Mouse (Mus musculus) erythroblast, embryonic 14.5 days (primary cell): ENCODE measurements around the gene Cd96. TPM values are rescaled to one million over a fixed set of nuclear protein-coding genes. Genes with fewer than 3 reads are reported as not detected.

Source experiments
- H3K27me3 ChIP-seq: 2 replicates; pipeline ENCODE4 v1.6.1; 2012; ENCODE audit warnings: inconsistent platforms; ENCODE audit not compliant: control insufficient read depth
- H3K36me3 ChIP-seq: 2 replicates; pipeline ENCODE4 v1.6.1; 2012; ENCODE audit warnings: mild to moderate bottlenecking, inconsistent platforms; ENCODE audit not compliant: control insufficient read depth
- H3K4me1 ChIP-seq: 2 replicates; pipeline ENCODE4 v1.6.1; 2012; ENCODE audit warnings: inconsistent platforms; ENCODE audit not compliant: control insufficient read depth
- H3K4me3 ChIP-seq: replicated peaks from 2 replicates; pipeline ENCODE3; 2012; ENCODE audit warnings: moderate library complexity, mild to moderate bottlenecking, inconsistent platforms
- H3K9me3 ChIP-seq: 2 replicates; pipeline ENCODE4 v1.6.1; 2012; ENCODE audit warnings: low read length, inconsistent platforms, mixed read lengths; ENCODE audit not compliant: control insufficient read depth
- GATA1 ChIP-seq: IDR thresholded peaks from 2 replicates; pipeline ENCODE4 v1.6.1; 2012; ENCODE audit warnings: low read length, inconsistent platforms, mixed read lengths
- TAL1 ChIP-seq: IDR thresholded peaks from 3 replicates; pipeline ENCODE4 v1.6.1; 2012; ENCODE audit warnings: low read length, inconsistent platforms, mixed read lengths
- polyA plus RNA-seq: library from polyadenylated mRNA; stranded (reverse); fragments of >175 nt; gene quantifications from 2 replicates; pipeline ENCODE4 v1.2.3, GENCODE M21; 2012

Gene Cd96
- polyA plus RNA-seq, 1 experiment, result not detected

DNA sequence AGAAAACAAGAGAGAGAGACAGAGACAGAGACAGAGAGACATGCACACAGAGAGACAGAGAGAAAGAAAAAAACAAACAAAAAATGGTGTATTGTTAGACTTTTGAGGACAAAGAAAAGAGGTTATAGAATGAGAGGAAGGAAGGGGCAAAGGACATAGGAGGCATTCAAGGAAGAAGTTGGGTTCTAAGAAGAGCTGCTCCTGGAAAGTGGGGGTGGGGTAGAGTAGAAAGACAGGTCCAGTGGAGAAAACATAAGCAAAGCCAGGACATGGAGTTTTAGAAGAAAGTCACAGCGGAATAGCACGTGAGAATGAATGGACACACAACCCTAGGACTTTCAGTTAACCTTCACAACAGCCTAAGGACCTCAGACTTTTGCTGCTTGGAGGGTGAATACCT lies 99.7 kb downstream of the Cd96 start:
- H3K27me3 ChIP-seq, result no peaks in the 10 kb centered on the region
- TF ChIP-seq TAL1, result no peak
- no peak for TF ChIP-seq GATA1
- H3K4me3 ChIP-seq, result no peak overlapping the region
- H3K4me1 ChIP-seq, result no peaks in the 10 kb centered on the region
- no peaks in the 10 kb centered on the region for H3K36me3 ChIP-seq
- H3K9me3 ChIP-seq, result no peaks in the 10 kb centered on the region

DNA sequence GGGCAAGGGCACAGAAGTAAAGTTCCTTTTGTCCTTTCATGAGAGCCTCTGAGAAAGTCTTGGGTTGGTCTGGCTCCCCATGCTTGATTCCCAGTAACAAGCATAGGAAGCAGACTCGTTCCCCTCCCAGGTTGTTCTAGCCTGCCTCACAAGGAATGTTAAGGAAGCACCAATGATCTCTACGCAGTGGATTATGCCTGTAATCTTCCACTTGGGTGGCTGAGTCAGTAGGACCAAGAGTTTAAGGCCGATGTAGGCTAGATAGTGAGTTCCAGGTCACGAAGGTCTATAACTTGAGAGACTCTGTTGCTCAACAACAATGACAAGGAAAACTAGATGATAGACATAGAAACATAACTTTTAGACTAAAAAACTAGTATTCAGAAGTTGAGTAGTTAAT lies 100.3 kb downstream of the Cd96 start:
- Histone ChIP-seq H3K4me1 (no peaks in the 10 kb centered on the region), H3K27me3 (no peaks in the 10 kb centered on the region), H3K4me3 (no peak overlapping the region), H3K36me3 (no peaks in the 10 kb centered on the region), H3K9me3 (no peaks in the 10 kb centered on the region)
- TF ChIP-seq TAL1, result no peak
- TF ChIP-seq GATA1, result no peak

DNA sequence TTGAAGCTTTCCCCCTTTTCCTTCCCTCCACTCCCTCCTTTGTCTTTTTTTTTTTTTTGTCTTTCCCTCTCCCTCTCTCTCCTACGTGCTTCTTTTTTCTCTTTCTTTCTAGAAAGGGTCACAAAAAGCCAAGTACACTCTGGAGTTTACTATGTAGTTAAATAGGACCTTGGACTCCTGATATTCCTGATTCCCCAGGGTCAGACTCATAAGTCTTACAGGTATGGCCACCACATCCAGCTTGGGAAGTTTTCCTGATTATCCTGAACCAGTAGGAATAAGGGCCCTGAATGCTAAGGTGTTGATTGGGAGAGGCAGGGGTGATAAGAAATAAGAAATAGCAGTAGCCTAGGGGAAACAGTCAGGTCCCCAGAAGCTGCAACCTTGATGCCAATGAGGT lies 100.7 kb downstream of the Cd96 start:
- Histone ChIP-seq H3K9me3 (no peaks in the 10 kb centered on the region), H3K36me3 (no peaks in the 10 kb centered on the region), H3K4me1 (no peaks in the 10 kb centered on the region), H3K4me3 (no peak overlapping the region), H3K27me3 (no peaks in the 10 kb centered on the region)
- no peak for TF ChIP-seq TAL1
- TF ChIP-seq GATA1, result no peak

DNA sequence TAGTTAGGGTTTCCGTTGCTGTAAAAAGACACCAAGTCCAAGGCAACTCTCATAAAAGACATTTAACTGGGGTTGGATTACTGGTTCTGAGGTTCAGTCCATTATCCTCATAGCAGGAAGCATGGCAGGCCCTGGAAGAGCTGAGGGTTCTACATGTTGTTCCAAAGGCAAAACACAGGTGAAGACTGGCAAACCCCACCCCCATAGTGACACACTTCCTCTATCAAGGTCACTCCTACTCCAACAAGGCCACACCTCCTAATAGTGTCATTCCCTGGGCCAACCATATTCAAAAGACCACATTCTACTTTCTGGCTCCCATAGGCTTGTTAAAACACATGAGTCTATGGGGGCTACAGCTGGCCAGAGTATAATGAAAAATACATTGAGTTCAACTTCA lies 108.4 kb downstream of the Cd96 start:
- Histone ChIP-seq H3K27me3 (peaks cover 7% of the 10 kb centered on the region), H3K4me3 (no peak overlapping the region), H3K9me3 (no peaks in the 10 kb centered on the region), H3K4me1 (peaks cover 14% of the 10 kb centered on the region), H3K36me3 (no peaks in the 10 kb centered on the region)
- no peak for TF ChIP-seq GATA1
- no peak for TF ChIP-seq TAL1

DNA sequence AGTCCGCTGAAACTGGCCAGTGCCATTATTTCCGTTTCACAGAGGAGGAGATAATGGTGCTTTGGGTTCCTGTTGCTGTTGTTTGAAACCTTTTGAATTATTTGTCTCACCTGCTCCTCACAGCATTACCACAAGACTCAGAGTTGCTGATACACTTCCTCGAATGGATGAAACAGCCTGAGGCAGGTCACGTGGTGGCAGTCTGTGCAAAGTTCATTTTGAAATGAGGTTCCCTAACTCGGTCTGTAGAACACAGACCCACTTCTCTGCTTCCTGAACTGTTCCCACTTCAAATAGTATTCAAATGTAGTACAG lies 109.2 kb downstream of the Cd96 start:
- no peak for TF ChIP-seq GATA1
- TF ChIP-seq TAL1, result no peak
- Histone ChIP-seq H3K36me3 (no peaks in the 10 kb centered on the region; the same call in 1 of the 2 replicates), H3K4me1 (peaks cover 14% of the 10 kb centered on the region), H3K9me3 (no peaks in the 10 kb centered on the region), H3K4me3 (peak overlapping the region; percentile 61), H3K27me3 (peaks cover 7% of the 10 kb centered on the region)

DNA sequence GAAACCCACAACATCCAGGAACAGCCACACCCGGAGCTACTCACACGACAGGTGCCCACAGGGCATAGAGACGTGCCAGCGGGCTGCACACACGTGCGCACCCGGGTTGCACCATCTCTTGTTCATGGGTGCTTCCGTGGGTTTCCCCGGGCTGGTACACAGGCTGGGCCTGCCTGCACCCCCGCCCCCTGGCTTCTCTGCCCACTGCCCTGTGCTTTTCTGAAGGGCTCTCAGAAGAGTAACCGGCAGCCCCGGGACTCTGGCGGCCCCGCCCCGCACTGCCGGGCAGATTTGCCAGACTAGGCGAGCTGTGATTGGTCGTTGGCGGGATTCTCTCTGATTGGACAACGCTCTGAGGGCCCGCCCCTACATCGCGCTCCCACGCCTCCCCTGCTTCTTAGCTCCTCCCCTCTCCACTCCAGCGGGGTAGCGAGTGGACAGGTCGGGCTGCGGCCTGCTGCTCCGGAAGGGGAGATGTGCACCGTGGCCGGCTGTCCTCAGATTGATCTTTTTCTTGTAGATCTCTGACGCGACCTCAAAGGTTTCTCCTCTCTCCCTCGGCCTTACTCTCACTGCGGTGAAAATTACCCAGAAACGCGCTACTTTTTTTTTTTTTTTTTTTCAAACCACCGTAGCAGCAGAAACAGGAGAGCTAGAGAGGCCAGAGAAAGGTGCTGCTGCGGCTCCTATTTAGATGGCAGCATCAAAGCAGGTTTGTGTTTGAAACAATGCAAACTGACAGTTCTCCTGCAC lies 109.7 kb downstream of the Cd96 start, which contains the start of gene Plcxd2:
Gene Plcxd2 (minus strand): TSS at position 66 of the 753 bp plus-strand sequence.
- Histone ChIP-seq H3K36me3 (no peaks in the 10 kb centered on the region; the same call in 1 of the 2 replicates), H3K4me3 (peak within 1 kb of the TSS; percentile 61), H3K27me3 (peaks cover 7% of the 10 kb centered on the region), H3K4me1 (peaks cover 14% of the 10 kb centered on the region), H3K9me3 (no peaks in the 10 kb centered on the region)
- no peak for TF ChIP-seq TAL1

DNA sequence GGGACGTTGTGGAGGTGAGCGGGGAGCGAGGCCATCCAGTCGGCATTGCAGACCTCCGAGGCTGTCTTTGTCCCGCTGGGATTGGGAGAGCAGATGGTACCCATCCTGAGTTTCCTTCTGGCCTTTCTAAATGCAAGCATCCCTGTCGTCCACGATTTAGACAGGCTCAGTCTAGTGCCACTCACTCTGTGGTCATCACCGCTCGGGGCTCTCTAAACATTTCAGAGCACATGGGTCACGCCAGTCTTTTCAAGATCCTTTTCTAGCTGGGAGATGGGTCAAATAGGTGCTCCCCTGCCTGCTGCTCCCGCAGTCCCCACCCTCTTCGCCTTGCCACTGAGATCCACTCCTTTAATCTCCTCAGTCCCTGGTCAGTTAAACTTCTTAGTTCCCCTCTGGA lies 110.3 kb downstream of the Cd96 start:
- no peaks in the 10 kb centered on the region for H3K9me3 ChIP-seq
- H3K27me3 ChIP-seq, result peaks cover 7% of the 10 kb centered on the region
- H3K4me3 ChIP-seq, result peak overlapping the region; percentile 61
- TF ChIP-seq GATA1, result no peak
- no peak for TF ChIP-seq TAL1
- H3K4me1 ChIP-seq, result peaks cover 14% of the 10 kb centered on the region
- no peaks in the 10 kb centered on the region; the same call in 1 of the 2 replicates for H3K36me3 ChIP-seq

DNA sequence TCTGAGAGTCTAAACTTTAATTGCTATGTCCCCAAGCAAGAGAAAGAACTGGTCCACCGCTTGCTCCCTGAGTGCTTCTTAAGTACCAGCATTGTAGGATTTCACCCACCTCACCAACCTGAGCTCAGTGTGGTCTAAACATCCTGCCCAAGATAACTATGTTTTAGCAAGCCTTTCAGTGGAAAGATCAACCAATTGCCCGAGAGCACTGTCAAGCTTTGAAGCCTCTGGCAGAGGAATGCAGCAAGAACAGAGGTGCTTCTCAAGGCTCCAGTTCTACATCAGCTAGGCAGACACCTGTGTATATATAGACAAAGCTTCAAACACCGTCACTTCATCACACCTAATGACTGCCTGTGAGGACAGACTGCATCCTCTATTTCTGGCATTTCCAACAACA lies 111.3 kb downstream of the Cd96 start:
- H3K4me1 ChIP-seq, result peaks cover 14% of the 10 kb centered on the region
- peaks cover 7% of the 10 kb centered on the region for H3K27me3 ChIP-seq
- no peaks in the 10 kb centered on the region for H3K9me3 ChIP-seq
- no peak overlapping the region for H3K4me3 ChIP-seq
- TF ChIP-seq GATA1 (no peak), TAL1 (no peak)
- no peaks in the 10 kb centered on the region; the same call in 1 of the 2 replicates for H3K36me3 ChIP-seq

DNA sequence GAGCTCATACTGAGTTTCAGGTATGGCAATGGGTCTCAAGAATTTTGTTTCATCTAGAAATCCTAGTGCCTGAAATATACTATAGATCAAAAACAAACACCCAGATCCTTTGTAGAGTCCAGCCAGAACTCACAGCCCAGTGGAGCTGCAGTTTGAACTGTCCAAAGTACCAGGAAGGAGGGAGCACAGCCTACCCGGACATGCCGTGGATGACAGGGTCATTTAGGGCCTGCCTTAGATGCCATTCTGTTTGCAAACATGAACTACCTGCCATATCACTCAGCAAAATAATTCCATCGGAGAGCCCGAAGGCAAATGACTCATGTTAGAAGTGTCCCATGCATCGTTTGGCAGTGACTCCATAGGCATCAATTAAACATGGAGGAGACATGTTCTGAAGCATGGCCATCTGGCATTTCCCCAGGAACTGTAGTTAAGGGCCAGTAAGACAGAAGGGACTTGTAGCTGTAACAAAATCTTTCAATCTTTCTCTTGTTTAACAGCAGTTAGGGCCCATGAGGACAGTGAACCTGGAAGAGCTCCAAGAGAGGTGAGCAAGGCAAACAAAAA lies 111.9 kb downstream of the Cd96 start:
- TF ChIP-seq GATA1 (no peak), TAL1 (no peak)
- Histone ChIP-seq H3K9me3 (no peaks in the 10 kb centered on the region), H3K4me3 (no peak overlapping the region), H3K4me1 (peaks cover 14% of the 10 kb centered on the region), H3K27me3 (peaks cover 7% of the 10 kb centered on the region), H3K36me3 (no peaks in the 10 kb centered on the region; the same call in 1 of the 2 replicates)
